Comparison of ENCODE assay signal across 10 mouse cellular contexts in the genomic region with DNA sequence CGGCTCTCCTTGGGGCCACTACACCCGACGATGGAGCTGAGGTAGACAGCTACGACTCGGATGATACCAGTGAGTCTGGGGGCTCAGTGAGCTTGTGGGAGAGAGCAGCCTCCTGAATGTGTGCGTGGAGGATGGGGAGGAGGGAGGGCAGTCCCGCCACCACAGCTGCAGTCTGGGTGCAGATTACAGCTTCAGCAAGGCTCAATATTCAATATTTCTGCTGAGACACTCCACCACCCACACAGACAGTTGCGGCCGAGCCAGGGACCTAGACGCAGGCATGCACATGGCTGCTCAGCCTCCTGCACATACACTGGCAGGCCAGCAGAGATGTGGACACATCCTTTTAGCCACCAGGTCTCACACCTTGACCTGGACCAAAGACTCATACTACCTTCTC. TPM values are rescaled to one million over a fixed set of nuclear protein-coding genes. Genes with fewer than 3 reads are reported as not detected.
DNase-seq lines count a peak whose midpoint lies in the region; ATAC-seq and TF ChIP-seq lines count a peak whose summit lies in the region.
"Had no signal": no experiment of that assay in that cellular context is flagged by ENCODE, and none has a peak within 500 bp of the region (broad histone marks: within the 10 kb centered on the region; RNA-seq: fewer than 3 reads in every experiment).

No protein-coding gene starts in this region.

- DNase-seq in cerebellum, postnatal 25 days: peak; percentile 14 to 17
- no peak for DNase-seq in cerebellum, postnatal 36 days
- DNase-seq in stomach, postnatal 0 days (ENCODE audit: low spot score): no peak
- DNase-seq in layer of hippocampus, postnatal 36 days: no peak
- DNase-seq in embryo, embryonic 9.5 days (ENCODE audit: extremely low spot score): no peak
- DNase-seq: adrenal gland, adult 2 months had no signal

- peaks cover 12% of the 10 kb centered on the region for H3K27me3 ChIP-seq in stomach, embryonic 14.5 days (ENCODE audit: control insufficient read depth, insufficient read depth, low read length)
- peaks cover 4% of the 10 kb centered on the region; the same call in 1 of the 2 replicates for H3K27me3 ChIP-seq in stomach, postnatal 0 days (ENCODE audit: control insufficient read depth, insufficient read depth, low read length)
- H3K27me3 ChIP-seq in limb, embryonic 15.5 days: peaks cover 39% of the 10 kb centered on the region
- H3K27me3 ChIP-seq in stomach, embryonic 16.5 days (ENCODE audit: control insufficient read depth, insufficient read depth, low read length): peaks cover 23% of the 10 kb centered on the region

- ATAC-seq in stomach, embryonic 14.5 days (ENCODE audit: insufficient number of reproducible peaks, insufficient read depth, low FRiP score, low read depth): no peak
- no peak for ATAC-seq in stomach, postnatal 0 days (ENCODE audit: low FRiP score, low TSS enrichment)
- no peak for ATAC-seq in limb, embryonic 15.5 days (ENCODE audit: insufficient number of reproducible peaks, low FRiP score, low TSS enrichment, low read depth)
- no peak for ATAC-seq in stomach, embryonic 16.5 days (ENCODE audit: insufficient read depth, low FRiP score)

- no peak overlapping the region for H3K9ac ChIP-seq in stomach, embryonic 14.5 days (replicated peaks; ENCODE audit: low read depth, low read length)
- H3K9ac ChIP-seq in stomach, postnatal 0 days (ENCODE audit: low read length): no peak overlapping the region
- no peak overlapping the region for H3K9ac ChIP-seq in limb, embryonic 15.5 days
- 0 out of 2 replicates have a peak overlapping the region, but pooled peaks have one; percentile 35 for H3K9ac ChIP-seq in stomach, embryonic 16.5 days (ENCODE audit: low read length)

- H3K36me3 ChIP-seq in stomach, embryonic 14.5 days (ENCODE audit: control insufficient read depth, insufficient read depth, low read length): peaks cover 17% of the 10 kb centered on the region
- H3K36me3 ChIP-seq in stomach, postnatal 0 days (ENCODE audit: control insufficient read depth, insufficient read depth, low read length): peaks cover 8% of the 10 kb centered on the region
- H3K36me3 ChIP-seq in limb, embryonic 15.5 days: peaks cover 23% of the 10 kb centered on the region
- no peaks in the 10 kb centered on the region; the same call in 1 of the 2 replicates for H3K36me3 ChIP-seq in stomach, embryonic 16.5 days (ENCODE audit: control insufficient read depth, insufficient read depth, low read length)

- TF ChIP-seq EP300 in stomach, postnatal 0 days (optimal IDR thresholded peaks at IDR 0.05): no peak

- peak overlapping the region; percentile 99; the same call in 1 of the 2 replicates for H3K4me2 ChIP-seq in stomach, embryonic 14.5 days (replicated peaks; ENCODE audit: low read depth, low read length)
- no peak overlapping the region for H3K4me2 ChIP-seq in stomach, postnatal 0 days (replicated peaks; ENCODE audit: low read depth)
- H3K4me2 ChIP-seq in limb, embryonic 15.5 days: peak overlapping the region; percentile 98; the same call in 1 of the 2 replicates
- no peak overlapping the region for H3K4me2 ChIP-seq in stomach, embryonic 16.5 days (ENCODE audit: low read depth, low read length)

- no peak overlapping the region for H3K27ac ChIP-seq in stomach, embryonic 14.5 days (ENCODE audit: low read length)
- H3K27ac ChIP-seq in stomach, postnatal 0 days (replicated peaks): no peak overlapping the region
- H3K27ac ChIP-seq in limb, embryonic 15.5 days: no peak overlapping the region
- H3K27ac ChIP-seq in stomach, embryonic 16.5 days (ENCODE audit: low read length): no peak overlapping the region

- WGBS in stomach, embryonic 14.5 days: 21% methylated on average over 10 of the region's 10 CpGs
- WGBS in stomach, postnatal 0 days: 38% methylated on average over 10 of the region's 10 CpGs
- 28% methylated on average over 10 of the region's 10 CpGs for WGBS in limb, embryonic 15.5 days
- 29% methylated on average over 10 of the region's 10 CpGs for WGBS in stomach, embryonic 16.5 days

- no peak for TF ChIP-seq CTCF in stomach, postnatal 0 days (IDR thresholded peaks at IDR 0.05; ENCODE audit: low read depth)

- H3K9me3 ChIP-seq in stomach, embryonic 14.5 days (ENCODE audit: control insufficient read depth, low read depth, low read length): no peaks in the 10 kb centered on the region
- no peaks in the 10 kb centered on the region for H3K9me3 ChIP-seq in stomach, postnatal 0 days (ENCODE audit: control insufficient read depth, low read length)
- H3K9me3 ChIP-seq in limb, embryonic 15.5 days: no peaks in the 10 kb centered on the region
- no peaks in the 10 kb centered on the region for H3K9me3 ChIP-seq in stomach, embryonic 16.5 days (replicated peaks; ENCODE audit: control insufficient read depth, low read length)

- peak overlapping the region; percentile 50 for H3K4me3 ChIP-seq in stomach, embryonic 14.5 days (ENCODE audit: low read depth, low read length)
- H3K4me3 ChIP-seq in stomach, postnatal 0 days (ENCODE audit: low read depth, low read length): no peak overlapping the region
- H3K4me3 ChIP-seq in limb, embryonic 15.5 days: peak overlapping the region; percentile 50; the same call in 1 of the 2 replicates
- no peak overlapping the region; the same call in 1 of the 2 replicates for H3K4me3 ChIP-seq in stomach, embryonic 16.5 days (replicated peaks; ENCODE audit: low read length)

- peaks cover 10% of the 10 kb centered on the region; the same call in 1 of the 2 replicates for H3K4me1 ChIP-seq in stomach, embryonic 14.5 days (ENCODE audit: control insufficient read depth, insufficient read depth, low read length)
- H3K4me1 ChIP-seq in stomach, postnatal 0 days (replicated peaks; ENCODE audit: control insufficient read depth, insufficient read depth): no peaks in the 10 kb centered on the region
- peaks cover 19% of the 10 kb centered on the region for H3K4me1 ChIP-seq in limb, embryonic 15.5 days
- peaks cover 9% of the 10 kb centered on the region; the same call in 1 of the 2 replicates for H3K4me1 ChIP-seq in stomach, embryonic 16.5 days (ENCODE audit: control insufficient read depth, insufficient read depth, low read length)

RNA-seq across cellular contexts. Expression of a gene that starts 1.6 kb away (rescaled TPM):
- polyA plus RNA-seq in stomach, embryonic 14.5 days (2014; fragmentation: Nextera tagmentation; extraction: Ambion mirVana): 0.75 and 2.0 TPM in 2 replicates
- polyA plus RNA-seq in stomach, postnatal 0 days (2015; fragmentation: Nextera tagmentation; extraction: Ambion mirVana): 0.15 and 0.41 TPM in 2 replicates
- 0.57 and 0.82 TPM in 2 replicates for polyA plus RNA-seq in limb, embryonic 15.5 days (2015; fragmentation: Nextera tagmentation; extraction: Ambion mirVana)
- 0.89 TPM in 1 of 2 replicates, not detected in the other for polyA plus RNA-seq in stomach, embryonic 16.5 days (2015; fragmentation: Nextera tagmentation; extraction: Ambion mirVana)
- total RNA-seq in layer of hippocampus, postnatal 36 days (2021): 10 to 100 TPM; 16.1 to 17.7 TPM

RNA-seq across cellular contexts. Expression of a gene that starts 13.0 kb away (rescaled TPM):
- polyA plus RNA-seq in stomach, embryonic 14.5 days (2014; fragmentation: Nextera tagmentation; extraction: Ambion mirVana): 20.2 and 21.2 TPM in 2 replicates
- polyA plus RNA-seq in stomach, postnatal 0 days (2015; fragmentation: Nextera tagmentation; extraction: Ambion mirVana): 5.7 and 7.6 TPM in 2 replicates
- 26.7 and 30.1 TPM in 2 replicates for polyA plus RNA-seq in limb, embryonic 15.5 days (2015; fragmentation: Nextera tagmentation; extraction: Ambion mirVana)
- polyA plus RNA-seq in stomach, embryonic 16.5 days (2015; fragmentation: Nextera tagmentation; extraction: Ambion mirVana): 22.9 and 24.4 TPM in 2 replicates
- total RNA-seq in layer of hippocampus, postnatal 36 days (2021): 10 to 100 TPM; 29.5 to 32.0 TPM

RNA-seq across cellular contexts. Expression of a gene that starts 13.4 kb away (rescaled TPM):
- 78.2 and 80.3 TPM in 2 replicates for polyA plus RNA-seq in stomach, embryonic 14.5 days (2014; fragmentation: Nextera tagmentation; extraction: Ambion mirVana)
- polyA plus RNA-seq in stomach, postnatal 0 days (2015; fragmentation: Nextera tagmentation; extraction: Ambion mirVana): 31.0 and 34.4 TPM in 2 replicates
- 80.7 and 82.1 TPM in 2 replicates for polyA plus RNA-seq in limb, embryonic 15.5 days (2015; fragmentation: Nextera tagmentation; extraction: Ambion mirVana)
- polyA plus RNA-seq in stomach, embryonic 16.5 days (2015; fragmentation: Nextera tagmentation; extraction: Ambion mirVana): 62.2 and 64.8 TPM in 2 replicates
- total RNA-seq in layer of hippocampus, postnatal 36 days (2021): 10 to 100 TPM; 53.5 to 56.0 TPM

RNA-seq across cellular contexts. Expression of a gene that starts 17.4 kb away (rescaled TPM):
- not detected in 2 replicates for polyA plus RNA-seq in stomach, embryonic 14.5 days (2014; fragmentation: Nextera tagmentation; extraction: Ambion mirVana)
- not detected in 2 replicates for polyA plus RNA-seq in stomach, postnatal 0 days (2015; fragmentation: Nextera tagmentation; extraction: Ambion mirVana)
- not detected in 2 replicates for polyA plus RNA-seq in limb, embryonic 15.5 days (2015; fragmentation: Nextera tagmentation; extraction: Ambion mirVana)
- not detected in 2 replicates for polyA plus RNA-seq in stomach, embryonic 16.5 days (2015; fragmentation: Nextera tagmentation; extraction: Ambion mirVana)
- total RNA-seq in layer of hippocampus, postnatal 36 days (2021): not detected
- total RNA-seq: adrenal gland, adult 2 months; left cerebral cortex, postnatal 10 days had no signal
- polyA plus RNA-seq: adrenal gland, adult 2 months had no signal

RNA-seq across cellular contexts. Expression of a gene that starts 35.7 kb away (rescaled TPM):
- polyA plus RNA-seq in stomach, embryonic 14.5 days (2014; fragmentation: Nextera tagmentation; extraction: Ambion mirVana): 28.0 and 30.2 TPM in 2 replicates
- polyA plus RNA-seq in stomach, postnatal 0 days (2015; fragmentation: Nextera tagmentation; extraction: Ambion mirVana): 13.9 TPM in 2 replicates
- 40.9 and 46.3 TPM in 2 replicates for polyA plus RNA-seq in limb, embryonic 15.5 days (2015; fragmentation: Nextera tagmentation; extraction: Ambion mirVana)
- polyA plus RNA-seq in stomach, embryonic 16.5 days (2015; fragmentation: Nextera tagmentation; extraction: Ambion mirVana): 40.1 and 43.3 TPM in 2 replicates
- 100 to 1,000 TPM; 151 to 165 TPM for total RNA-seq in layer of hippocampus, postnatal 36 days (2021)

Comparison
In these comparisons a context has a peak if more than half of its experiments do, and no peak if none do; other contexts are left out.
1. DNase-seq: peak in cerebellum, postnatal 25 days (2 of 2); none in cerebellum, postnatal 36 days (0 of 2), stomach, postnatal 0 days (single experiment), layer of hippocampus, postnatal 36 days (0 of 2) and embryo, embryonic 9.5 days (single experiment).
2. H3K4me2 ChIP-seq: peak in stomach, embryonic 14.5 days (single experiment) and limb, embryonic 15.5 days (single experiment); none in stomach, postnatal 0 days (single experiment) and stomach, embryonic 16.5 days (single experiment).
3. H3K4me3 ChIP-seq: peak in stomach, embryonic 14.5 days (single experiment) and limb, embryonic 15.5 days (single experiment); none in stomach, postnatal 0 days (single experiment) and stomach, embryonic 16.5 days (single experiment).